Mouse (Mus musculus): ENCODE measurements at regions not wholly inside any gene's neighbourhood (a gene's known extent, or its start where the extent isn't known, plus 50 kb on each side); places are given as distances from the start of the nearest gene placed in this dataset.

DNA sequence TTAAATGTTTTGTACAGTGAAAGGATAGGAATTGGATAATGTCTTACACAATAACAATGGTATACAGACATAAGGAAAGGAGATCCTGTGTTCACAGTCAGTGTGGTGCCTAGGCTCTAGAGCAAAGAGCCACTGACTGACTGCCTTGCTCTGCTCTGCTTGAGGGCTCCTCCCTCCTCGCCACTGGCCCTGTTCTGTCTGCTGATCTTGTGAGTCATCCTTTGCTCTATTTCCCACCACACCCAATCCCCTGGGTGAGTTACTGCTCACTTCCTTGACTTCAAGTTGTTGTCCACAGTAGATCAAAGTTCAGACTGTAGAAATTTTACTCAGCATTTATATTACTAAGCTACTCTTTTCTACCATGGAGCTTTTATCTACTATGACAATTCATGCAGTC lies 117.3 kb downstream of the Tmsb4x start:
- DNase-seq (ENCODE audit: low spot score), result peak; percentile 6

DNA sequence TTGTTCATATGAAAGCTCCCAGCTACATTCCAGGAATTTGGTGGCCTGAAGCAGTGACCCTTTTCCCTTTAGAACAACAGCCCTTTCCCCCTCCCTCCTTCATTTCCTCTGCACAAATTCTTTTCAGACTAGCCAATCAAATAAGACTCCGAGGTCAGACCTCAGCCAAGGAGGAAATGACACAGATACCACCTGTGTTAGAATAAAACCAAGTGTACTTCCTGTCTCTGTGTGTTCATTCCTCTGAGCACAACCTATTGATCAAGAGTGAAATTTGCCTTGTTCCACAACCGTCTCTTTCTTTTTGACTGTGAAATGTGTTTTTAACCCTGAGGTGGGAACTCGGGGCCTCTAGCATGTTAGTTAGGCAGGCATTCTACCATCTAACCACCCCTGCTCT lies 120.2 kb downstream of the Tmsb4x start:
- no peak for DNase-seq (ENCODE audit: low spot score)

DNA sequence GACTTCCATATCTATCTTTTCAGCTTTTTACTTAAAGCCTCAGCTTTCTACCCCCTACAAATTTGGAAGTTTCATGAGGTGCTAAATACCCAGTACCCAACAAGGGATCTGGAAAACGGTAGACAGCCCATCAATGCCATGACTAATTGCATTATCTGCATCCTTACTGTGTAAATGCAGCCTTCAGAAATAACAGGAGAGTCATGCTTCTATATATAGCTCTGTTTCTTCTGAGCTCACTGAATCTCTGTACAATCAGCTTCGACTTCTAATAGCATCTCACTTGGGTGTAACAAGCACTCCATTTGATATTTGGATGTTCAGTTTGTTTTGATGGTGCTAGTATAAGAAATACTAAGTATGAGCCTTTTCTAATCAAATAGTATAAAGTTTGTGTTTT lies 120.7 kb downstream of the Tmsb4x start:
- no peak for DNase-seq (ENCODE audit: low spot score)

DNA sequence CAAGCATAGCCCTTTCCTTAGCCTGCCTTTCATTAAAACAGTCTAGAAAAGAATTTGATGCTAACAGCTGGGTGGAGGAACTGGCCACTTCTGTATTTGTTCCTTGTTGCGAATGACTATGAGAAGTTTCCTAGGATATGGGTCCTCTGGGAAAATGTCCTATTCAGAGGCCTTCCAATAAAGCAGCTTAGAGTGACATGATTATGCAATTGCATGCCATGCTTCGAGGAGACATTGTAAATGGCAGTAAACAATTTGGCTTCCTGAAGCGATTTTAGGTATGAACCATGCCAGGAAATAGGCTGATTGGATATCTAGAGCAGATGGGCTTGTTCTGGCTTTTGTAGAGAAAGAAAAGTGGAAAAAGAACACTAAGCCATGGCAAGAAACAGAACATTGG lies 128.3 kb downstream of the Tmsb4x start:
- no peak for DNase-seq (ENCODE audit: low spot score)

DNA sequence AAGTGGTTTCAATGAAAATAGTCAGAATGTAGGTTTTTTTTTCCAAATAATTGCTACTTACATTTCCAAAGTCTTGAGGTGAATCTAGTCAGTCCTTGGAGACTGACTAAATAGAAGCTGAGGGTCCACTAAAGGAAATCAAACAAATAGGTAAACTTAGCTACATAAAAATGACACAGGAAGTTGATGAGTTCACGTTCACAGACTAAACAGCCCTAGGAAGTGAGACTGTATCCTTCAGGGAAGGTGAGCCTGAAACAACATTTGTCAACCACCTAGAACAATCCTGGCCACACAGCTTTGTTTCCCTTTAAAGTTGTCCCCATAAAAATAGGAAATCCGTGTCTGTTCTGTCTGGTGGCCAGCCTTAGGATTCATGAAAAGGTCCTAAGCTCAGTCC lies 140.0 kb downstream of the Tmsb4x start:
- DNase-seq (ENCODE audit: low spot score), result no peak

- DNase-seq (ENCODE audit: low spot score), result no peak
Observed at GRCm38 (mm10) chrX:167067918-167068317, 141.2 kb downstream of the Tmsb4x start.

GRCm38 (mm10) chrX:167063881-167064280 lies 145.2 kb downstream of the Tmsb4x start:
- DNase-seq (ENCODE audit: low spot score), result no peak

- no peak for DNase-seq (ENCODE audit: low spot score)
Observed at GRCm38 (mm10) chrX:167052456-167052855, 156.7 kb downstream of the Tmsb4x start.

GRCm38 (mm10) chrX:167050066-167050465 lies 159.0 kb downstream of the Tmsb4x start:
- DNase-seq (ENCODE audit: low spot score), result no peak

DNA sequence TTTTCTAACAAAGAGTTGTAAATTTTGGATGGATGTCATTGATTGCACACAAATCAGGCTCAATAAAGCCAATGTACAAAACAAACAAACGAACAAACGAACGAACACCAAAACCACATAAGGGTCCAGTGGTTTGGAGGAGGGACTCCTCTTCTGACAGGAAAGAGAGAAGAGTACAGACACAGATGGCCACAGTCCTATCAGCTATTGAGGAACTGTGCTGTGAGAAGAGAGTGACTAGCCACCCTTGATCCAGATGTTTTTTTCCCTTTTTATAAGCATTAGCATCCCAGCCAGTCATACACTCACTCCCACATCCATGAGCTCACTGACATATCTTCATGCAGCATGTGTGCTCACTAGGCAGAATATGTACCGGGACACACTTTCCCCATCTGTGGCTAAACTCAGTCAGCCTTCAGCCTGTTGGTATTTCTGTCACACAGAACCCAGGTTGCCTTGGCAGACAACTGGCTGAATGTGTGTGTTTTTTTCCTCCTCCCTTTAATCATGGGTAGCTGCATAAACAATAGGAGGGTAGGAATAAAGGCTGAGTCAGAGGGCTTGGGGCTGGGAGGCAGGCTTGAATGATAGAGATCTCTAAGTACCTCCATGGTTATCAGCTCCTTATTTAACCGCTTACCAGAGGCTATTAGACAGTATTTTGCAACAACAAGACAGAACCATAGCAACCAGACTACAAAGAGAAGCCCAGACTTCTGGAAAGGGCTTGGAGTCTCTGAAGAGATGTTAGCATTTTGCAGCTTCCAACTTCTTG lies 159.7 kb downstream of the Tmsb4x start:
- DNase-seq (ENCODE audit: low spot score), result no peak

GRCm38 (mm10) chrX:167037971-167038370 lies 171.1 kb downstream of the Tmsb4x start:
- no peak for DNase-seq (ENCODE audit: low spot score)

- DNase-seq (ENCODE audit: low spot score), result no peak
Observed at GRCm38 (mm10) chrX:167036355-167036754, 172.8 kb downstream of the Tmsb4x start.

DNA sequence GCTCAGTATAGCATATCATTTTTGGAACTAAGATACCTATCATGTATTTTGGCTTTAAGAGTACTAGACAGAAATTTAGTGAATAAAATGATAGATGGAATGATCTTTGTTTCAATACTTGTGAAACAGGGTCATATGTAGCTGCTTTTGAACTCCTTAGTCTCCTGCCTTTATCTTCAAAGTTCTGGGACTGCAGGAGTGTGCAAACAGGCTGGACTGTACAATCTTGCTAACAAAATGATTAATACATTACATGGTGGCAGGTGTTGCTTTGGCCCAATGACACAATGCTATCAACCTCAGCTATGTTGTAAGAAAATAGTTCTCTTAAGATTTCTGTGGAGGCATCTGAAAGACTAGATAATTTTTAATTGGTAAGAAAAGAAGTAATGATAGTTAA lies 173.5 kb downstream of the Tmsb4x start:
- no peak for DNase-seq (ENCODE audit: low spot score)

- no peak for DNase-seq (ENCODE audit: low spot score)
Observed at GRCm38 (mm10) chrX:167033091-167033490, 176.0 kb downstream of the Tmsb4x start.

DNA sequence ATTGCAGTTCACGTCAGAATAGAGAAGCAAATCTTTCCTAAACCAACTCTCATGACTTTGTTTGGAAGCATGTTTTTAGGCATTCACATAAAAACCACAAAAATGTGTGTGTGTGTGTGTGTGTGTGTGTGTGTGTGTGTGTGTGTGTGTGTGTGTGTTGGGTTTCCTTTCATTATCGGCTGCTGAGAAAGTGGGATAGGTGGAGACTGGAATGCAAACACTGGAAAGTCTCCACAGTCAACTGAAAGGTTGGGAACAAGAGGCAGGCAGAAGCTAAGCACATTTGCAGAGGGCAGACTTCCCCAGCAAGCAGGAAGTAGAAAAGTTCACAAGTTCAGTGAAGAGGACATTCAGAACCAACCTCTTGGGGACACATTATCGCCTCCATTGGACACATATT lies 176.5 kb downstream of the Tmsb4x start:
- no peak for DNase-seq (ENCODE audit: low spot score)

DNA sequence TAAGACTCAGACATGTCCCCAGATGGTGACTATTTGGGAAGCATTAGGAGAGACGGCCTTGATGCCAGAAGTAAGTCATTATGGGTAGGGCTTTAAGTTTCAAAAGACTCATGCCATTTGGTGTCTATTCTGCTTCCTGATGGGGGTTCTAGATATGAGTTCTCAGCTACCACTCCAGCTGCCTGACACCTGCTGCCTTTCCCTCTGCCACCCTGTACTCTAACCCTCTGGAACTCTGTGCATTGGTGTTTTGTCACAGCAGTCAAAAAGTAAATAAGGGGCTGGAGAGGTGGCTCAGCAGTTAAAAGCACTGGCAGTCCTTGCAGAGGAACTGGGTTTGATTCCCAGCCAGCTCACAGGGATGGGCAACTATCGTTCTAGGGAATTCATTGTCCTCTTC lies 177.6 kb downstream of the Tmsb4x start:
- no peak for DNase-seq (ENCODE audit: low spot score)

- DNase-seq (ENCODE audit: low spot score), result no peak
Observed at GRCm38 (mm10) chrX:167015602-167016001, 193.5 kb downstream of the Tmsb4x start.

- no peak for DNase-seq (ENCODE audit: low spot score)
Observed at GRCm38 (mm10) chrX:167014322-167014721, 194.8 kb downstream of the Tmsb4x start.

DNA sequence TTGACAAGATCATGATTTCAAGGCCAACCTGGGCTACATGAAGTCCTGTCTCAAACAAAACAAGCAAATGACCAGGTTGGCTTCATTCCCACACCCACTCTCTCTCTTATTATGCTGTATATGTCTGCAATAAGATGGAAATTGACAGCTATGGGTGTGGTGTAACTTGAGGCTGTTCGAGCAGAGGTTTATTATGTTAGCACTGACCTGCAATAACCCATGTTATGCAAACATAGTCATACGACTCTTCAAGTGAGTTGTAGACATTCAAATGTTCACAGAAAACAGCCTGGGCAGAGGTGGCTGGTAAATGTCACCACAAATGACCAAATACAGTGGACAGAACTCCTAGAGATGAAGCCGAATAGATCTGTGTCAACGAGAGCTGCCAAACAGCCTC lies 196.2 kb downstream of the Tmsb4x start:
- no peak for DNase-seq (ENCODE audit: low spot score)

- DNase-seq (ENCODE audit: low spot score), result no peak
Observed at GRCm38 (mm10) chrX:167011977-167012542, 197.1 kb downstream of the Tmsb4x start.

DNA sequence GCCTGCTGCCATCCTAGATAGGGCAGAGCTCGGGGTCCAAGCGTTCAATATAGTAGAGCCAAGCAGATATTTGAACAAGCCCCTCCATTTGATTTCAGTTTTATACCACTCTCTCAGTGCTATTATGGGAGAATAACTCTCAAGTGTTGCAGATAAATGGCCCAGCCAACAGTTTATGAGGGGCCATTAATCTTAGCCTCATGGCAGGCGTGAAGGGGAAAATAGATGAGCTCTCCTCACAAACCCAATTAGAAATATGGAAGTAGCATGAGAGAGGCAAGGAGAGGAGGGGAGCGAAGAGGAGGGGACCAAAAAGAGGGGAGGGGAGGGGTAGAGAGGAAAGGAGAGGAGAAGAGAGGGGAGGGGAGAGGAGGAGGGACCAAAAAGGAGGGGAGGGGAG lies 213.3 kb downstream of the Tmsb4x start:
- no peak for DNase-seq (ENCODE audit: low spot score)

DNA sequence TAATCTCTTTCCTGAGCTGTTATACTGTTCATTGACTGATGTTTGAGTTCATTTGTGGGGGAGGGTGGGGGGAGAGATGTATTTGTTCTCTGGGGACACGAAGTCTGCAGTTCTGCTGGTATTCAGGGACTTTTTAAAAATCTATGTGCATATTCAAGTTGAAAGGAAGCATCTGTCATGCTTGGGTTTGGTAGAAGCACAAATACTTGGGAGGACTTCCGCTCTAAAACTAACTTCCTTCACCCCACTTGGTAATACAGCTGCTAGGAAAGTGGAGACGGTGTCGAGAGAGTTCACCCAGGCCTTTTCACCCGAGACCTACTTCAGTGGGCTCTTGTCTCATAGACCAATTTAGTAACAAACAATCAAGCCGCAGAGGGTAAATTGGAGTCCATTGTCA lies 228.1 kb downstream of the Tmsb4x start:
- DNase-seq (ENCODE audit: low spot score), result no peak

- no peak for DNase-seq (ENCODE audit: low spot score)
Observed at GRCm38 (mm10) chrX:166980504-166980903, 228.6 kb downstream of the Tmsb4x start.

- DNase-seq (ENCODE audit: low spot score), result no peak
Observed at GRCm38 (mm10) chrX:166977029-166977428, 232.1 kb downstream of the Tmsb4x start.
